Mouse (Mus musculus): Measurements from ENCODE around the gene Gstt2. TPM values are rescaled to one million over a fixed set of nuclear protein-coding genes. Genes with fewer than 3 reads are reported as not detected.

The Gstt2 gene
- polyA plus RNA-seq, 1 experiment from 2014 or later, result 53.0 TPM

- Histone ChIP-seq H3K4me1 (ENCODE audit: insufficient read depth, low read length) (0 out of 2 replicates have a peak, but pooled peaks cover 4% of the 10 kb centered on the region), H3K9ac (replicated peaks; ENCODE audit: low read length) (no peak overlapping the region), H3K36me3 (ENCODE audit: insufficient read depth, low read length) (no peaks in the 10 kb centered on the region), H3K27me3 (ENCODE audit: insufficient read depth, low read length) (no peaks in the 10 kb centered on the region), H3K4me2 (replicated peaks; ENCODE audit: low read depth, low read length) (no peak overlapping the region), H3K27ac (ENCODE audit: low read length) (no peak overlapping the region), H3K9me3 (ENCODE audit: low read length) (no peaks in the 10 kb centered on the region), H3K4me3 (ENCODE audit: low read length) (no peak overlapping the region)
- no peak for ATAC-seq (ENCODE audit: low FRiP score, low TSS enrichment)
- WGBS, result 71% methylated on average over 1 of the region's 1 CpGs
Observed at GRCm38 (mm10) chr10:75785442-75785841, 51.8 kb downstream of the Gstt2 start.

Other genes with a start within 250 kb of the Gstt2 start
- gene Ggt5, start 248.1 kb downstream of the Gstt2 start, polyA plus RNA-seq (2015; fragmentation: Nextera tagmentation; extraction: Ambion mirVana), result 6.4 and 9.5 TPM in 2 replicates
- gene Susd2, start 193.4 kb downstream of the Gstt2 start, polyA plus RNA-seq (2015; fragmentation: Nextera tagmentation; extraction: Ambion mirVana), result 32.4 and 34.2 TPM in 2 replicates
- 34.0 and 34.9 TPM in 2 replicates for gene Cabin1, start 73.1 kb downstream of the Gstt2 start, polyA plus RNA-seq (2015; fragmentation: Nextera tagmentation; extraction: Ambion mirVana)
- 80.2 and 86.9 TPM in 2 replicates for gene Ddt, start 64.0 kb downstream of the Gstt2 start, polyA plus RNA-seq (2015; fragmentation: Nextera tagmentation; extraction: Ambion mirVana)
- gene Gm20441, start 56.5 kb downstream of the Gstt2 start, polyA plus RNA-seq (2015; fragmentation: Nextera tagmentation; extraction: Ambion mirVana), result 0.59 TPM in 1 of 2 replicates, not detected in the other
- 54.8 and 56.5 TPM in 2 replicates for gene Gstt3, start 56.0 kb downstream of the Gstt2 start, polyA plus RNA-seq (2015; fragmentation: Nextera tagmentation; extraction: Ambion mirVana)
- gene Gstt1, start 38.8 kb downstream of the Gstt2 start, polyA plus RNA-seq (2015; fragmentation: Nextera tagmentation; extraction: Ambion mirVana), result 16.5 and 19.7 TPM in 2 replicates
- gene Gstt4, start 14.9 kb downstream of the Gstt2 start, polyA plus RNA-seq (2015; fragmentation: Nextera tagmentation; extraction: Ambion mirVana), result not detected in 2 replicates
- 2,002 and 2,111 TPM in 2 replicates for gene Mif, start 22.8 kb upstream of the Gstt2 start, polyA plus RNA-seq (2015; fragmentation: Nextera tagmentation; extraction: Ambion mirVana)
- 4.0 and 4.4 TPM in 2 replicates for gene Derl3, start 56.0 kb upstream of the Gstt2 start, polyA plus RNA-seq (2015; fragmentation: Nextera tagmentation; extraction: Ambion mirVana)
- gene Smarcb1, start 84.2 kb upstream of the Gstt2 start, polyA plus RNA-seq (2015; fragmentation: Nextera tagmentation; extraction: Ambion mirVana), result 239 and 250 TPM in 2 replicates
- gene Chchd10, start 95.7 kb upstream of the Gstt2 start, polyA plus RNA-seq (2015; fragmentation: Nextera tagmentation; extraction: Ambion mirVana), result 198 and 237 TPM in 2 replicates
- gene Mmp11, start 99.1 kb upstream of the Gstt2 start, polyA plus RNA-seq (2015; fragmentation: Nextera tagmentation; extraction: Ambion mirVana), result 62.1 and 70.5 TPM in 2 replicates
- gene Gm867, start 103.2 kb upstream of the Gstt2 start, polyA plus RNA-seq (2015; fragmentation: Nextera tagmentation; extraction: Ambion mirVana), result 0.40 and 0.50 TPM in 2 replicates
- gene Vpreb3, start 105.6 kb upstream of the Gstt2 start, polyA plus RNA-seq (2015; fragmentation: Nextera tagmentation; extraction: Ambion mirVana), result 0.72 and 1.9 TPM in 2 replicates
- gene Gm5134, start 117.1 kb upstream of the Gstt2 start, polyA plus RNA-seq (2015; fragmentation: Nextera tagmentation; extraction: Ambion mirVana), result not detected in 2 replicates
- 22.9 and 25.1 TPM in 2 replicates for gene Zfp280b, start 195.2 kb upstream of the Gstt2 start, polyA plus RNA-seq (2015; fragmentation: Nextera tagmentation; extraction: Ambion mirVana)

All from kidney, embryonic 16.5 days (tissue).